In genomic region chr10:13222135-13222534, GRCm38 (mm10) we compare ENCODE assay signal across 39 mouse cellular contexts. TPM values are rescaled to one million over a fixed set of nuclear protein-coding genes. Genes with fewer than 3 reads are reported as not detected.
"Had no signal": no experiment of that assay in that cellular context is flagged by ENCODE, and none has a peak within 500 bp of the region (broad histone marks: within the 10 kb centered on the region; RNA-seq: fewer than 3 reads in every experiment).

No protein-coding gene starts in this region.

- H3K4me3 ChIP-seq: embryonic facial prominence, embryonic 10.5 days; embryonic facial prominence, embryonic 12.5 days; embryonic facial prominence, embryonic 13.5 days; embryonic facial prominence, embryonic 15.5 days; erythroblast, embryonic 14.5 days; forebrain, embryonic 12.5 days; forebrain, embryonic 13.5 days; forebrain, embryonic 15.5 days; gastrocnemius, adult 2 months; heart, adult 2 months had no signal

- H3K27ac ChIP-seq: embryonic facial prominence, embryonic 10.5 days; embryonic facial prominence, embryonic 12.5 days; embryonic facial prominence, embryonic 13.5 days; embryonic facial prominence, embryonic 15.5 days; forebrain, embryonic 12.5 days; forebrain, embryonic 13.5 days; forebrain, embryonic 15.5 days; gastrocnemius, adult 2 months; heart, adult 2 months had no signal

- H3K36me3 ChIP-seq: forebrain, embryonic 12.5 days; forebrain, embryonic 15.5 days had no signal

- H3K9me3 ChIP-seq: embryonic facial prominence, embryonic 10.5 days; embryonic facial prominence, embryonic 12.5 days; embryonic facial prominence, embryonic 13.5 days; embryonic facial prominence, embryonic 15.5 days; forebrain, embryonic 12.5 days; forebrain, embryonic 13.5 days; forebrain, embryonic 15.5 days had no signal

- DNase-seq: cerebellum, adult 18-20 months; cerebellum, adult 2 months; cerebellum, adult 8-10 months; cerebellum, adult 9-10 months; cerebellum, adult 9-11 months; cerebellum, postnatal 10 days; cerebellum, postnatal 14 days; cerebellum, postnatal 25 days; cerebellum, postnatal 36 days; embryo, embryonic 11 days; forebrain, postnatal 0 days; gastrocnemius, adult 2 months; gastrocnemius, postnatal 10 days; gastrocnemius, postnatal 14 days; gastrocnemius, postnatal 25 days; gastrocnemius, postnatal 36 days; heart, adult 18-20 months; heart, adult 2 months had no signal

- H3K4me2 ChIP-seq: embryonic facial prominence, embryonic 12.5 days; embryonic facial prominence, embryonic 13.5 days; embryonic facial prominence, embryonic 15.5 days; forebrain, embryonic 12.5 days; forebrain, embryonic 13.5 days; forebrain, embryonic 15.5 days had no signal

- H3K27me3 ChIP-seq: embryonic facial prominence, embryonic 12.5 days; embryonic facial prominence, embryonic 13.5 days; embryonic facial prominence, embryonic 15.5 days; forebrain, embryonic 12.5 days; forebrain, embryonic 13.5 days; forebrain, embryonic 15.5 days had no signal

- H3K4me1 ChIP-seq: embryonic facial prominence, embryonic 12.5 days; forebrain, embryonic 12.5 days; forebrain, embryonic 13.5 days; forebrain, embryonic 15.5 days had no signal

- ATAC-seq: forebrain, embryonic 13.5 days; forebrain, embryonic 14.5 days; forebrain, embryonic 15.5 days; forebrain, embryonic 16.5 days; forebrain, postnatal 0 days had no signal

- H3K9ac ChIP-seq: embryonic facial prominence, embryonic 12.5 days; embryonic facial prominence, embryonic 13.5 days; embryonic facial prominence, embryonic 15.5 days; forebrain, embryonic 12.5 days; forebrain, embryonic 13.5 days; forebrain, embryonic 15.5 days; forebrain, postnatal 0 days had no signal

RNA-seq across cellular contexts. Expression of gene Zc2hc1b, which starts 44.3 kb away (rescaled TPM):
- total RNA-seq: common myeloid progenitor, adult 5-6 weeks; forebrain, postnatal 0 days; gastrocnemius, adult 18-20 months; gastrocnemius, adult 2 months; gastrocnemius, adult 8-10 months; gastrocnemius, postnatal 10 days; gastrocnemius, postnatal 14 days; gastrocnemius, postnatal 25 days; gastrocnemius, postnatal 36 days; gastrocnemius, postnatal 4 days; granulocyte monocyte progenitor cell, adult 5-6 weeks; heart, adult 18-20 months; heart, adult 2 months had no signal
- polyA plus RNA-seq: cerebellum, adult 2 months; cortical plate, adult 2 months; embryonic facial prominence, embryonic 10.5 days; embryonic facial prominence, embryonic 11.5 days; embryonic facial prominence, embryonic 12.5 days; embryonic facial prominence, embryonic 13.5 days; embryonic facial prominence, embryonic 14.5 days; embryonic facial prominence, embryonic 15.5 days; erythroblast, embryonic 14.5 days; forebrain, embryonic 11.5 days; forebrain, embryonic 12.5 days; forebrain, embryonic 13.5 days; forebrain, embryonic 14.5 days; forebrain, embryonic 15.5 days; forebrain, embryonic 16.5 days; forebrain, postnatal 0 days; frontal cortex, adult 2 months; gonadal fat pad, adult 2 months; heart, adult 2 months had no signal
